Mouse (Mus musculus) layer of hippocampus, adult 18-20 months (tissue): Measurements from ENCODE around the gene Gm10406. TPM values are rescaled to one million over a fixed set of nuclear protein-coding genes. Genes with fewer than 3 reads are reported as not detected.
"Not testable (repeated sequence)": the region's sequence is repeated elsewhere in the genome, so short reads cannot be mapped to it uniquely, and the experiment has no call there.

Source experiments
- DNase-seq, 2 experiments: peaks; one replicate each; pipeline ENCODE4 v3.0.0; 2022; ENCODE audit warnings: low spot score in 2 of 2
- long read RNA-seq: library from polyadenylated mRNA; stranded (forward); transcript quantifications from one replicate; pipeline ENCODE4 v2.0.0, GENCODE M21; 2021
- total RNA-seq, 2 experiments: library from RNA; stranded (reverse); gene quantifications; 2 replicates each; pipeline ENCODE4 v1.2.3; 2021

Gene Gm10406
- total RNA-seq, result under 1 TPM; 0.37 to 0.79 TPM
- long read RNA-seq, partial matches to known transcripts, result 0 of 1 reads
- long read RNA-seq, other reads (novel, unspliced or antisense), result 1 of 1 reads

GRCm38 (mm10) chr14:7026781-7027749 lies at the start of gene Gm10406:
Gene Gm10406, minus strand, starts transcription at chr14:7027449.
- peak in 1 of 2 experiments; percentile 9 for DNase-seq

GRCm38 (mm10) chr14:7044870-7045269 lies 17.6 kb upstream of the Gm10406 start, which contains the start of gene Gm3685:
Gene Gm3685, minus strand, starts transcription at chr14:7044970.
- not testable (repeated sequence) for DNase-seq

- DNase-seq, result peak in 1 of 2 experiments; percentile 22
Measured at GRCm38 (mm10) chr14:7026274-7026673, 975 bp downstream of the Gm10406 start.

DNA sequence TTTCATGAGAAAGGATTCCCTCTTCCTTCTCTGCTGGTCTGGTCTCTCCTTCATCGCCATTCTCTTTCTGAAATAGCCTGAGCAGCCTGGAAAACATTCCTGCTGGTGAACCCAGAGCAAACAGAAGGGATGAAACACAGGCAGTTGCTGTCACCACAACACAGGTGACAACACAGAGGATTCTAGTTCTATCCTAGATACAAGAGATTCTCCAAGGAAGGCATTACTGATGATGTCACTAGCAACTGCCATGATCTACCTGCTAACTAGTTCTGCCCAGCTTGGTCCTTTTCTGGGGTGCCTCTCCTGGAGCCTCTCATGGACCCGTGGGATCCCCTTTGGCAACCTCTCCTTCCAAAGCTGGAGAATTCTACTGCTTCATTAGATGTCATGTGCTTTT lies 53.5 kb downstream of the Gm10406 start, which contains the start of gene Gm6356:
TSS of gene Gm6356 (minus strand) at position 101 of the 400 bp plus-strand sequence.
- not testable (repeated sequence) for DNase-seq

Other genes with a start within 250 kb of the Gm10406 start
- under 1 TPM; 0.20 to 0.32 TPM for gene Gm3642, start 187.1 kb downstream of the Gm10406 start, total RNA-seq
- 1 to 10 TPM in 1 of 2 experiments, under 1 TPM in 1; 0.81 to 1.9 TPM for gene Gm3667, start 137.5 kb downstream of the Gm10406 start, total RNA-seq
- gene Gm6356, start 53.6 kb downstream of the Gm10406 start, total RNA-seq, result not detected
- gene Gm3685, start 17.5 kb upstream of the Gm10406 start, total RNA-seq, result not detected
- gene Gm3696, start 73.2 kb upstream of the Gm10406 start, total RNA-seq, result 1 to 10 TPM; 3.2 to 4.1 TPM
- not detected for gene Gm6676, start 98.0 kb upstream of the Gm10406 start, total RNA-seq
- gene Gm3512, start 147.1 kb upstream of the Gm10406 start, total RNA-seq, result 1 to 10 TPM in 1 of 2 experiments, under 1 TPM in 1; 0.79 to 1.9 TPM
- not detected for gene Gm16434, start 167.1 kb upstream of the Gm10406 start, total RNA-seq
- gene Gm3727, start 237.3 kb upstream of the Gm10406 start, total RNA-seq, result not detected